Comparison of ENCODE assay signal across 23 mouse cellular contexts in the genomic region with DNA sequence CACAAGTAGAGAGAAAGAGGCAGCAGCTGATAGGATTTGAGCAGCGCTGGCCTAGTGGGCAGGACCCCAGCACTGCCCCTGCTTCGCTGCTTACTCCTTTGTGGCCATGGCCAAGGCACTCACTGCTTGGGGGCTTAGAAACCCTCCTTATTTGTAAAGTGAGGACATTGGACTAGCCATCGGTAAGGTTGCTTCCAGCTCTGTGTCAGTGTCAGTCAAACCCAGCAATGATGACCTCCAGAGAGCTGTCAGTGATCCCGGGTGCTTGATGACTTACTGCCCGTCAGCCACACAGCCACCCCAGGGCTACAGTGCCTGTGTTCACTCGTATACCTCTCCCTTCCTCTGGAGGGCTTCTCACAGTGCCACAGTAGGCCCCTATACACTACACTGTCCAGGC.
"Had no signal": no experiment of that assay in that cellular context is flagged by ENCODE, and none has a peak within 500 bp of the region (broad histone marks: within the 10 kb centered on the region; RNA-seq: fewer than 3 reads in every experiment).

No protein-coding gene starts in this region.

- H3K9me3 ChIP-seq: kidney, embryonic 15.5 days; limb, embryonic 10.5 days; limb, embryonic 13.5 days; liver, embryonic 12.5 days; liver, embryonic 15.5 days; lung, embryonic 15.5 days; megakaryocyte, embryonic 14.5 days; midbrain, embryonic 10.5 days; midbrain, embryonic 13.5 days; neural tube, embryonic 12.5 days; neural tube, embryonic 15.5 days; stomach, embryonic 15.5 days had no signal

- H3K4me1 ChIP-seq: kidney, embryonic 15.5 days; limb, embryonic 10.5 days; limb, embryonic 13.5 days; lung, embryonic 15.5 days; midbrain, embryonic 10.5 days; midbrain, embryonic 13.5 days; neural tube, embryonic 12.5 days; neural tube, embryonic 15.5 days; stomach, embryonic 15.5 days had no signal

- ATAC-seq: liver, embryonic 12.5 days; midbrain, embryonic 13.5 days had no signal

- H3K4me2 ChIP-seq: kidney, embryonic 15.5 days; limb, embryonic 13.5 days; liver, embryonic 12.5 days; liver, embryonic 15.5 days; lung, embryonic 15.5 days; midbrain, embryonic 13.5 days; neural tube, embryonic 12.5 days; neural tube, embryonic 15.5 days; stomach, embryonic 15.5 days had no signal

- H3K27me3 ChIP-seq: kidney, embryonic 15.5 days; limb, embryonic 13.5 days; liver, embryonic 12.5 days; liver, embryonic 15.5 days; lung, embryonic 15.5 days; megakaryocyte, embryonic 14.5 days; midbrain, embryonic 13.5 days; neural tube, embryonic 12.5 days; neural tube, embryonic 15.5 days; stomach, embryonic 15.5 days had no signal

- H3K4me3 ChIP-seq: kidney, embryonic 15.5 days; limb, embryonic 10.5 days; limb, embryonic 13.5 days; liver, embryonic 12.5 days; liver, embryonic 15.5 days; lung, embryonic 15.5 days; megakaryocyte, embryonic 14.5 days; midbrain, embryonic 10.5 days; midbrain, embryonic 13.5 days; neural tube, embryonic 12.5 days; neural tube, embryonic 15.5 days; stomach, embryonic 15.5 days had no signal

- DNase-seq: kidney, adult 2 months; kidney, postnatal 14 days; kidney, postnatal 4 days; liver; lung, adult 18-20 months; lung, postnatal 10 days; lung, postnatal 36 days; retina, postnatal 1 day; right cerebral cortex, postnatal 25 days; spleen, adult 18-20 months; thymus, postnatal 25 days had no signal

- H3K27ac ChIP-seq: kidney, embryonic 15.5 days; limb, embryonic 10.5 days; limb, embryonic 13.5 days; liver, embryonic 12.5 days; liver, embryonic 15.5 days; lung, embryonic 15.5 days; midbrain, embryonic 10.5 days; midbrain, embryonic 13.5 days; neural tube, embryonic 12.5 days; neural tube, embryonic 15.5 days; stomach, embryonic 15.5 days had no signal

- H3K9ac ChIP-seq: kidney, embryonic 15.5 days; limb, embryonic 13.5 days; liver, embryonic 12.5 days; liver, embryonic 15.5 days; lung, embryonic 15.5 days; midbrain, embryonic 13.5 days; neural tube, embryonic 12.5 days; neural tube, embryonic 15.5 days; stomach, embryonic 15.5 days had no signal
